Mouse (Mus musculus) skeletal muscle tissue, postnatal 0 days (tissue): ENCODE results near the gene AC131692.1. TPM values are rescaled to one million over a fixed set of nuclear protein-coding genes. Genes with fewer than 3 reads are reported as not detected.

Experiments used
- microRNA-seq, 2 experiments: library from miRNA; unstranded; fragments of <30 nt; microRNA quantifications; one replicate each; pipeline ENCODE4; 2016
- polyA plus RNA-seq: library from polyadenylated mRNA; unstranded; fragments of >200 nt; fragmentation: Nextera tagmentation; extraction: Ambion mirVana; gene quantifications from 2 replicates; pipeline ENCODE4 v1.2.1, GENCODE M21; 2015

The AC131692.1 gene
- polyA plus RNA-seq, 1 experiment from 2014 or later: not detected

Small RNAs within 50 kb of the gene (microRNA-seq; reads per million reads assigned to microRNA genes)
- gene Mir6988: 0.64 to 1.2 reads per million in 2 experiments

Other genes starting within 250 kb of the AC131692.1 start
- 7.9 and 9.9 TPM in 2 replicates for gene Frmd8, start 219.1 kb upstream of the AC131692.1 start, polyA plus RNA-seq
- 2.9 and 4.3 TPM in 2 replicates for gene Slc25a45, start 216.6 kb upstream of the AC131692.1 start, polyA plus RNA-seq
- 1.1 and 1.3 TPM in 2 replicates for gene Tigd3, start 200.3 kb upstream of the AC131692.1 start, polyA plus RNA-seq
- gene Dpf2, start 181.4 kb upstream of the AC131692.1 start, polyA plus RNA-seq: 63.6 and 64.0 TPM in 2 replicates
- gene Cdc42ep2, start 169.6 kb upstream of the AC131692.1 start, polyA plus RNA-seq: 19.1 and 20.6 TPM in 2 replicates
- 24.4 and 25.7 TPM in 2 replicates for gene Pola2, start 130.2 kb upstream of the AC131692.1 start, polyA plus RNA-seq
- 0.10 TPM in 1 of 2 replicates, not detected in the other for gene Slc22a20, start 108.3 kb upstream of the AC131692.1 start, polyA plus RNA-seq
- 12.3 and 14.7 TPM in 2 replicates for gene Capn1, start 78.5 kb upstream of the AC131692.1 start, polyA plus RNA-seq
- gene Syvn1, start 47.8 kb upstream of the AC131692.1 start, polyA plus RNA-seq: 14.2 and 18.7 TPM in 2 replicates
- gene Mrpl49, start 36.6 kb upstream of the AC131692.1 start, polyA plus RNA-seq: 44.8 and 52.0 TPM in 2 replicates
- gene Fau, start 36.6 kb upstream of the AC131692.1 start, polyA plus RNA-seq: 518 and 572 TPM in 2 replicates
- 26.3 and 30.6 TPM in 2 replicates for gene Znhit2, start 33.2 kb upstream of the AC131692.1 start, polyA plus RNA-seq
- gene Tm7sf2, start 26.0 kb upstream of the AC131692.1 start, polyA plus RNA-seq: 34.1 and 41.6 TPM in 2 replicates
- 30.0 and 31.2 TPM in 2 replicates for gene Vps51, start 17.2 kb upstream of the AC131692.1 start, polyA plus RNA-seq
- not detected in 2 replicates for gene Tmem262, start 14.4 kb upstream of the AC131692.1 start, polyA plus RNA-seq
- gene Gm28374, start 12.2 kb upstream of the AC131692.1 start, polyA plus RNA-seq: 0.35 and 0.45 TPM in 2 replicates
- 31.9 and 37.9 TPM in 2 replicates for gene Zfpl1, start 9.5 kb upstream of the AC131692.1 start, polyA plus RNA-seq
- gene Cdca5, start 9.4 kb upstream of the AC131692.1 start, polyA plus RNA-seq: 6.3 and 7.4 TPM in 2 replicates
- gene Naaladl1, start 11.4 kb downstream of the AC131692.1 start, polyA plus RNA-seq: 0.06 and 0.17 TPM in 2 replicates
- gene Sac3d1, start 24.2 kb downstream of the AC131692.1 start, polyA plus RNA-seq: 27.7 and 29.1 TPM in 2 replicates
- gene Snx15, start 33.9 kb downstream of the AC131692.1 start, polyA plus RNA-seq: 19.0 and 19.4 TPM in 2 replicates
- 0.27 and 0.34 TPM in 2 replicates for gene Batf2, start 46.6 kb downstream of the AC131692.1 start, polyA plus RNA-seq
- gene Arl2, start 47.1 kb downstream of the AC131692.1 start, polyA plus RNA-seq: 103 and 109 TPM in 2 replicates
- gene Majin, start 90.0 kb downstream of the AC131692.1 start, polyA plus RNA-seq: not detected in 2 replicates
- not detected in 2 replicates for gene Gpha2, start 132.0 kb downstream of the AC131692.1 start, polyA plus RNA-seq
- gene Ppp2r5b, start 141.5 kb downstream of the AC131692.1 start, polyA plus RNA-seq: 14.8 and 16.1 TPM in 2 replicates
- gene Atg2a, start 147.2 kb downstream of the AC131692.1 start, polyA plus RNA-seq: 4.6 and 5.9 TPM in 2 replicates
- gene Ehd1, start 182.3 kb downstream of the AC131692.1 start, polyA plus RNA-seq: 59.1 and 78.1 TPM in 2 replicates
- gene Cdc42bpg, start 212.0 kb downstream of the AC131692.1 start, polyA plus RNA-seq: 0.41 and 0.46 TPM in 2 replicates
- gene Men1, start 240.6 kb downstream of the AC131692.1 start, polyA plus RNA-seq: 18.5 and 21.1 TPM in 2 replicates
- 4.4 and 4.9 TPM in 2 replicates for gene Map4k2, start 246.7 kb downstream of the AC131692.1 start, polyA plus RNA-seq